Mouse (Mus musculus): Measurements from ENCODE around the gene Pam16. TPM values are rescaled to one million over a fixed set of nuclear protein-coding genes. Genes with fewer than 3 reads are reported as not detected.
"Not testable (repeated sequence)": the region's sequence is repeated elsewhere in the genome, so short reads cannot be mapped to it uniquely, and the experiment has no call there.

Gene Pam16
- polyA plus RNA-seq, 1 experiment from 2014 or later: 112 TPM

- not testable (repeated sequence) for H3K4me1 ChIP-seq; H3K27ac ChIP-seq; H3K4me3 ChIP-seq; H3K9me3 ChIP-seq (replicated peaks); ATAC-seq (ENCODE audit: low FRiP score); H3K36me3 ChIP-seq; H3K27me3 ChIP-seq; H3K9ac ChIP-seq; H3K4me2 ChIP-seq (replicated peaks)
- 96% methylated on average over 3 of the region's 4 CpGs for WGBS
These were observed 43.6 kb downstream of the Pam16 start for GRCm38 (mm10) chr16:4581179-4581578.

DNA sequence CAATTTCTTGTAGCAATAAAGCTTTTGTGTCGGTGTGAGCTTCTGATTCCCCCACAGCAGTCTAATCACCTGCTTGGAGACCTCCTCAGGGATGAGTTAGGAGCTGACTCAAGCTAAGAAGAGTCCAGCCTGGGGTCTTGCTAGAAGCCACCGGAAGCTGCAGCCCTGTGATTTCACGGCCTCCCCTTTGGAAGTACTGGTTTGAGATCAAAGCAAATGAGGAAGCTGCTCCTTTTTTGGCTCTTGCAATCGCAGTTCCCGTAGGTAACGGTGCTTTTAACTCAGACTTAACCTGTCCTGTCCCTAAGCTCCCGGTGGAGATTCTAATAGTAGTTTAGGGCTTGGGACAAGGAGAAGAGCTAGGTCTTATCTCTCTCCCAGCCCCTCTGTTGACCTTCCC is 46.2 kb downstream of the Pam16 start:
- no peaks in the 10 kb centered on the region for H3K27me3 ChIP-seq
- WGBS: 78% methylated on average over 7 of the region's 7 CpGs
- no peaks in the 10 kb centered on the region for H3K4me1 ChIP-seq
- H3K27ac ChIP-seq: no peak overlapping the region
- no peaks in the 10 kb centered on the region for H3K36me3 ChIP-seq
- H3K9ac ChIP-seq: no peak overlapping the region
- no peak for ATAC-seq (ENCODE audit: low FRiP score)
- H3K9me3 ChIP-seq (replicated peaks): no peaks in the 10 kb centered on the region
- H3K4me3 ChIP-seq: no peak overlapping the region
- H3K4me2 ChIP-seq (replicated peaks): no peak overlapping the region

GRCm38 (mm10) chr16:4576873-4577272 is 47.9 kb downstream of the Pam16 start:
- H3K27me3 ChIP-seq: no peaks in the 10 kb centered on the region
- H3K36me3 ChIP-seq: no peaks in the 10 kb centered on the region
- H3K4me3 ChIP-seq: no peak overlapping the region
- ATAC-seq (ENCODE audit: low FRiP score): no peak
- no peak overlapping the region for H3K9ac ChIP-seq
- H3K4me1 ChIP-seq: no peaks in the 10 kb centered on the region
- no peaks in the 10 kb centered on the region for H3K9me3 ChIP-seq (replicated peaks)
- 55% methylated on average over 2 of the region's 2 CpGs for WGBS
- H3K4me2 ChIP-seq (replicated peaks): no peak overlapping the region
- no peak overlapping the region for H3K27ac ChIP-seq

GRCm38 (mm10) chr16:4576038-4576437 is 48.8 kb downstream of the Pam16 start:
- peaks cover under 1% of the 10 kb centered on the region; the same call in 1 of the 2 replicates for H3K4me1 ChIP-seq

DNA sequence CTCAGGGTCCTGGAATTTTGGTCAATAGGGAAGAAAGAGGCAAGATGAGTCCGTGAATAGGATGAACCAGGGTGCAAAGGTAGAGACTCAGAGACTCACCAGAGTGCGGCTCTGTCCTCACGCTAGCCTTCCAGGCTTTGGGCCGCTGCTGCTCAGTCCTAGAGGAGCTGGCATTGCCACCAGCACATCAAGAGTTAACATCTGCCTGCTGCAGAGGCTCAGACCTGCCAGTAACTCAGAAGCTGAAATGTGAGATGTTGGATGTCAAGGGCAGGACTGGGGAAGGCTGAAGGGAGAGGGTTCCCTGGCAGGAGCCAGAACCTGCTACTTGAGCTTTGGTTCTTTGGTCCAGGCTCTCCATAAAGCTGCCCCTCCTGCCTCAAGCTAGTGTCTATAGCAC is 54.1 kb downstream of the Pam16 start:
- WGBS: 52% methylated on average over 4 of the region's 4 CpGs
- H3K27me3 ChIP-seq: no peaks in the 10 kb centered on the region
- H3K4me3 ChIP-seq: no peak overlapping the region
- no peak for ATAC-seq (ENCODE audit: low FRiP score)
- no peak overlapping the region for H3K4me2 ChIP-seq (replicated peaks)
- no peaks in the 10 kb centered on the region for H3K36me3 ChIP-seq
- no peak overlapping the region for H3K27ac ChIP-seq
- H3K9me3 ChIP-seq (replicated peaks): no peaks in the 10 kb centered on the region
- H3K9ac ChIP-seq: no peak overlapping the region; the same call in 1 of the 2 replicates
- H3K4me1 ChIP-seq: peaks cover 5% of the 10 kb centered on the region

More at GRCm38 (mm10) chr16:4576038-4576437, 48.8 kb downstream of the Pam16 start:
- no peaks in the 10 kb centered on the region for H3K27me3 ChIP-seq
- WGBS: 46% methylated on average over 2 of the region's 2 CpGs
- H3K36me3 ChIP-seq: no peaks in the 10 kb centered on the region
- no peak for ATAC-seq (ENCODE audit: low FRiP score)
- no peak overlapping the region for H3K9ac ChIP-seq
- no peak overlapping the region for H3K4me2 ChIP-seq (replicated peaks)
- no peak overlapping the region for H3K4me3 ChIP-seq
- H3K27ac ChIP-seq: no peak overlapping the region
- no peaks in the 10 kb centered on the region for H3K9me3 ChIP-seq (replicated peaks)

GRCm38 (mm10) chr16:4567912-4568311 is 56.9 kb downstream of the Pam16 start:
- ATAC-seq (ENCODE audit: low FRiP score): peak; percentile 58; the same call in 1 of the 2 replicates
- no peaks in the 10 kb centered on the region for H3K36me3 ChIP-seq
- H3K9me3 ChIP-seq (replicated peaks): no peaks in the 10 kb centered on the region
- H3K27me3 ChIP-seq: 0 out of 2 replicates have a peak, but pooled peaks cover 3% of the 10 kb centered on the region
- H3K27ac ChIP-seq: no peak overlapping the region
- no peak overlapping the region for H3K9ac ChIP-seq
- H3K4me1 ChIP-seq: peaks cover 5% of the 10 kb centered on the region
- H3K4me2 ChIP-seq (replicated peaks): no peak overlapping the region
- 18% methylated on average over 4 of the region's 4 CpGs for WGBS
- H3K4me3 ChIP-seq: no peak overlapping the region

Other genes with a start within 250 kb of the Pam16 start
- gene Adcy9, start 204.5 kb downstream of the Pam16 start, polyA plus RNA-seq (2016; fragmentation: Nextera tagmentation; extraction: Ambion mirVana): 2.8 and 3.5 TPM in 2 replicates
- 25.8 and 36.5 TPM in 2 replicates for gene Srl, start 83.2 kb downstream of the Pam16 start, polyA plus RNA-seq (2016; fragmentation: Nextera tagmentation; extraction: Ambion mirVana)
- gene Tfap4, start 65.1 kb downstream of the Pam16 start, polyA plus RNA-seq (2016; fragmentation: Nextera tagmentation; extraction: Ambion mirVana): 13.1 and 13.8 TPM in 2 replicates
- 34.0 and 34.3 TPM in 2 replicates for gene Glis2, start 30.3 kb downstream of the Pam16 start, polyA plus RNA-seq (2016; fragmentation: Nextera tagmentation; extraction: Ambion mirVana)
- gene Vasn, start 15.0 kb upstream of the Pam16 start, polyA plus RNA-seq (2016; fragmentation: Nextera tagmentation; extraction: Ambion mirVana): 16.3 and 18.0 TPM in 2 replicates
- 56.2 and 56.9 TPM in 2 replicates for gene Dnaja3, start 15.0 kb upstream of the Pam16 start, polyA plus RNA-seq (2016; fragmentation: Nextera tagmentation; extraction: Ambion mirVana)
- gene Coro7, start 54.8 kb upstream of the Pam16 start, polyA plus RNA-seq (2016; fragmentation: Nextera tagmentation; extraction: Ambion mirVana): 22.8 and 24.3 TPM in 2 replicates
- 89.8 and 102 TPM in 2 replicates for gene Nmral1, start 94.4 kb upstream of the Pam16 start, polyA plus RNA-seq (2016; fragmentation: Nextera tagmentation; extraction: Ambion mirVana)
- gene Hmox2, start 101.4 kb upstream of the Pam16 start, polyA plus RNA-seq (2016; fragmentation: Nextera tagmentation; extraction: Ambion mirVana): 81.5 and 86.2 TPM in 2 replicates
- gene Cdip1, start 165.3 kb upstream of the Pam16 start, polyA plus RNA-seq (2016; fragmentation: Nextera tagmentation; extraction: Ambion mirVana): 95.6 and 99.1 TPM in 2 replicates
- gene 4930562C15Rik, start 210.4 kb upstream of the Pam16 start, polyA plus RNA-seq (2016; fragmentation: Nextera tagmentation; extraction: Ambion mirVana): 0.53 and 0.63 TPM in 2 replicates